Mouse (Mus musculus): ENCODE measurements around the gene 4930402F06Rik. TPM values are rescaled to one million over a fixed set of nuclear protein-coding genes. Genes with fewer than 3 reads are reported as not detected.

Gene 4930402F06Rik
- polyA plus RNA-seq (2015; fragmentation: Nextera tagmentation; extraction: Ambion mirVana): not detected in 2 replicates

GRCm38 (mm10) chr2:35397096-35397495 lies at the start of gene 4930402F06Rik:
Gene 4930402F06Rik, minus strand, starts transcription at chr2:35397175.

GRCm38 (mm10) chr2:35367629-35368028 lies 29.3 kb downstream of the 4930402F06Rik start, which contains the start of gene 4930568D16Rik:
Gene 4930568D16Rik, minus strand, starts transcription at chr2:35367729.

GRCm38 (mm10) chr2:35336388-35337280 lies 60.3 kb downstream of the 4930402F06Rik start, which contains the start of gene Stom:
Gene Stom, minus strand, starts transcription at chr2:35336976.

Other genes with a start within 250 kb of the 4930402F06Rik start
- 275 and 317 TPM in 2 replicates for gene Rab14, start 196.1 kb downstream of the 4930402F06Rik start, polyA plus RNA-seq (2015; fragmentation: Nextera tagmentation; extraction: Ambion mirVana)
- 717 and 725 TPM in 2 replicates for gene Gsn, start 140.8 kb downstream of the 4930402F06Rik start, polyA plus RNA-seq (2015; fragmentation: Nextera tagmentation; extraction: Ambion mirVana)
- gene Stom, start 60.2 kb downstream of the 4930402F06Rik start, polyA plus RNA-seq (2015; fragmentation: Nextera tagmentation; extraction: Ambion mirVana): 86.7 and 97.1 TPM in 2 replicates
- gene 4930568D16Rik, start 29.4 kb downstream of the 4930402F06Rik start, polyA plus RNA-seq (2015; fragmentation: Nextera tagmentation; extraction: Ambion mirVana): not detected in 2 replicates
- 10.0 and 11.0 TPM in 2 replicates for gene Ggta1, start 66.1 kb upstream of the 4930402F06Rik start, polyA plus RNA-seq (2015; fragmentation: Nextera tagmentation; extraction: Ambion mirVana)
- 53.1 and 53.3 TPM in 2 replicates for gene Dab2ip, start 161.1 kb upstream of the 4930402F06Rik start, polyA plus RNA-seq (2015; fragmentation: Nextera tagmentation; extraction: Ambion mirVana)

Data from urinary bladder, postnatal 0 days (tissue).